Mouse (Mus musculus) B cell, adult 62 days (primary cell): ENCODE measurements around the gene Gm16430. TPM values are rescaled to one million over a fixed set of nuclear protein-coding genes. Genes with fewer than 3 reads are reported as not detected.

Experiments
- total RNA-seq: library from RNA; stranded (reverse); gene quantifications from 4 replicates; pipeline ENCODE4 v1.2.4, GENCODE M21; 2023

Gm16430 gene
- not detected in 4 replicates for total RNA-seq

DNA sequence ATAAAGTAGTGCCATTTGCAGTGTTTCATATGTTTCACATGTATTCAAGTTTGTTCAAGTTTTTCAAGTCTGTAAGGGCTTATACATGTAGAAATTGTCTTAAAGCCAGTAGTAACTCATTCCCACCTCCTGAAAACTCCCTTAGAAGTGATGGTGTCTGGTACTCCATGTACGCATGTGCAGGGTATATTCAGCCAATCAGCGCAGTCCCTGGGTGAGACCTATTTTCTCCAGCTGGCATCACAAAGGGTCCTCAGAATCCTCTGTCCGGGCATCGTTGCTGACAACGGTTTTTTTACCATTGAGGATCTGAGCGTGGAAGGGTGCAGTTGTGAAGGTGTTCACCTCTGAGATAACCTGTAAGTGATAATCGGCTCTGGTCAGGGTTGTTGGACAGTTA is at the start of gene Gm16430:
Gene Gm16430, plus strand, starts transcription at position 301 of the 400 bp plus-strand sequence.

Other genes with a start within 250 kb of the Gm16430 start
- not detected in 4 replicates for gene Gm16405, start 91.0 kb upstream of the Gm16430 start, total RNA-seq